ENCODE assay signal across 26 mouse cellular contexts in the genomic region with DNA sequence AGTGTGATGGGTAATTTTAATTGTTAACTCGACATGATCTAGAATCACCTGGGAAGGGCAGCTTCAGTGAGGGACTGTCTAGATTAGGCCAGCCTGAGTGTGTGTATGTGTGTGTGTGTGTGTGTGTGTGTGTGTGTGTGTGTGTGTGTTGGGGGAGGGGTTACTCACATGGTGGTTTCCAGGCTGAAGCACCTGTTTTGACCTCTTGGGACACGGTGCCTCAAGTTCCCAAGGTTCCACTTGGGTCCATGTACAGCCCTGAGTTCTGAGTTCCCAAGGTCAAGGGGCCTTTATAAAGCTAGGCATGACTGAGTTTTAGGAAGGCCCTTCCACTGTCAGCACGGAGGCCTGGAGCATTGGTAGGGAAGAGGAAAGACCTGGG. TPM values are rescaled to one million over a fixed set of nuclear protein-coding genes. Genes with fewer than 3 reads are reported as not detected.
DNase-seq lines count a peak whose midpoint lies in the region; ATAC-seq and TF ChIP-seq lines count a peak whose summit lies in the region.
"Had no signal": no experiment of that assay in that cellular context is flagged by ENCODE, and none has a peak within 500 bp of the region (broad histone marks: within the 10 kb centered on the region; RNA-seq: fewer than 3 reads in every experiment).

No protein-coding gene starts in this region.

- no peak for DNase-seq in heart, embryonic 10.5 days (ENCODE audit: low spot score)
- DNase-seq in heart, postnatal 4 days: no peak
- no peak for DNase-seq in kidney, postnatal 0 days (ENCODE audit: low spot score)
- no peak for DNase-seq in kidney, postnatal 4 days
- peak; percentile 33 for DNase-seq in ZHBTc4 (ENCODE audit: low read depth, low spot score)
- DNase-seq in frontal cortex, postnatal 25 days (ENCODE audit: low spot score in 2 of 2): no peak
- DNase-seq: adrenal gland, adult 2 months; adrenal gland, postnatal 10 days; adrenal gland, postnatal 25 days; cerebellum, adult 11 months; cerebellum, adult 18-20 months; cerebellum, adult 8-10 months; cerebellum, adult 9-11 months; cerebellum, postnatal 14 days; cerebellum, postnatal 36 days; embryo, embryonic 11 days had no signal

- H3K9me3 ChIP-seq in heart, embryonic 10.5 days: no peaks in the 10 kb centered on the region
- H3K9me3 ChIP-seq in kidney, postnatal 0 days (replicated peaks; ENCODE audit: low read length): no peaks in the 10 kb centered on the region
- H3K9me3 ChIP-seq: embryonic facial prominence, embryonic 13.5 days; embryonic facial prominence, embryonic 15.5 days; forebrain, embryonic 10.5 days; G1E had no signal

- TF ChIP-seq CTCF in kidney, postnatal 0 days (IDR thresholded peaks at IDR 0.05; ENCODE audit: low read depth): no peak

- 72% methylated on average over 3 of the region's 3 CpGs for WGBS in heart, embryonic 10.5 days
- 77% methylated on average over 3 of the region's 3 CpGs for WGBS in kidney, postnatal 0 days

- no peak overlapping the region for H3K9ac ChIP-seq in kidney, postnatal 0 days (ENCODE audit: low read depth, low read length)
- H3K9ac ChIP-seq: embryonic facial prominence, embryonic 13.5 days; embryonic facial prominence, embryonic 15.5 days; forebrain, embryonic 12.5 days had no signal

- H3K27ac ChIP-seq in heart, embryonic 10.5 days: 0 out of 2 replicates have a peak overlapping the region, but pooled peaks have one; percentile 8
- 0 out of 2 replicates have a peak overlapping the region, but pooled peaks have one; percentile 42 for H3K27ac ChIP-seq in kidney, postnatal 0 days
- H3K27ac ChIP-seq: embryonic facial prominence, embryonic 13.5 days; embryonic facial prominence, embryonic 15.5 days; forebrain, embryonic 10.5 days; forebrain, embryonic 12.5 days had no signal

- H3K27me3 ChIP-seq in heart, embryonic 10.5 days (ENCODE audit: insufficient read depth, poor library complexity, severe bottlenecking): no peaks in the 10 kb centered on the region; the same call in 1 of the 2 replicates
- H3K27me3 ChIP-seq in kidney, postnatal 0 days (ENCODE audit: insufficient read depth, low read length): no peaks in the 10 kb centered on the region
- H3K27me3 ChIP-seq: embryonic facial prominence, embryonic 13.5 days; embryonic facial prominence, embryonic 15.5 days; Patski had no signal

- H3K4me1 ChIP-seq in heart, embryonic 10.5 days: peaks cover 53% of the 10 kb centered on the region
- H3K4me1 ChIP-seq in kidney, postnatal 0 days (replicated peaks; ENCODE audit: insufficient read depth, low read length): peaks cover 20% of the 10 kb centered on the region; the same call in 1 of the 2 replicates

- no peak overlapping the region for H3K4me2 ChIP-seq in kidney, postnatal 0 days (ENCODE audit: low read length)
- H3K4me2 ChIP-seq: embryonic facial prominence, embryonic 13.5 days; embryonic facial prominence, embryonic 15.5 days; forebrain, embryonic 12.5 days had no signal

- peaks cover 5% of the 10 kb centered on the region; the same call in 1 of the 2 replicates for H3K36me3 ChIP-seq in heart, embryonic 10.5 days
- no peaks in the 10 kb centered on the region for H3K36me3 ChIP-seq in kidney, postnatal 0 days (ENCODE audit: insufficient read depth, low read length)
- H3K36me3 ChIP-seq: embryonic facial prominence, embryonic 15.5 days; forebrain, embryonic 10.5 days; forebrain, embryonic 12.5 days; G1E had no signal

- no peak overlapping the region for H3K4me3 ChIP-seq in heart, embryonic 10.5 days
- H3K4me3 ChIP-seq in kidney, postnatal 0 days (replicated peaks; ENCODE audit: low read depth, low read length): no peak overlapping the region
- H3K4me3 ChIP-seq: embryonic facial prominence, embryonic 13.5 days; embryonic facial prominence, embryonic 15.5 days; erythroblast, embryonic 14.5 days; forebrain, embryonic 10.5 days; forebrain, embryonic 12.5 days had no signal

- ATAC-seq in kidney, postnatal 0 days (replicated peaks; ENCODE audit: low FRiP score, low read depth): no peak; the same call in 1 of the 2 replicates
- ATAC-seq in frontal cortex, adult (ENCODE audit: low TSS enrichment): no peak
- ATAC-seq: forebrain, embryonic 14.5 days; forebrain, embryonic 16.5 days; Patski had no signal

RNA-seq across cellular contexts. Expression of gene Sept9, which starts 55.6 kb away (rescaled TPM):
- 148 and 164 TPM in 2 replicates for polyA plus RNA-seq in heart, embryonic 10.5 days (2016; fragmentation: Nextera tagmentation; extraction: Ambion mirVana)
- total RNA-seq in heart, postnatal 4 days (2021): 10 to 100 TPM; 76.7 to 77.4 TPM
- polyA plus RNA-seq in kidney, postnatal 0 days (2015; fragmentation: Nextera tagmentation; extraction: Ambion mirVana): 71.2 and 78.6 TPM in 2 replicates
